Mouse (Mus musculus) heart, embryonic 11.5 days (tissue): ENCODE results near the gene Rbms2. TPM values are rescaled to one million over a fixed set of nuclear protein-coding genes. Genes with fewer than 3 reads are reported as not detected.
"Not testable (repeated sequence)": the region's sequence is repeated elsewhere in the genome, so short reads cannot be mapped to it uniquely, and the experiment has no call there.

ENCODE experiments used
- ATAC-seq: fragments of 200-750 bp; cut with Nextera tagmentation; replicated peaks from 2 replicates; pipeline ENCODE4 v1.8.0; 2017; ENCODE audit warnings: moderate library complexity; ENCODE audit not compliant: insufficient number of reproducible peaks, low FRiP score, low TSS enrichment
- H3K27ac ChIP-seq: fragments of 300-500 bp; sonication (generic); 2 replicates; pipeline ENCODE4 v1.5.1; 2014; ENCODE audit warnings: mild to moderate bottlenecking, low read depth, low read length
- H3K27me3 ChIP-seq: fragments of 300-500 bp; sonication (generic); 2 replicates; pipeline ENCODE4 v1.6.1; 2014; ENCODE audit warnings: mild to moderate bottlenecking, low read length, mixed read lengths; ENCODE audit not compliant: control insufficient read depth, insufficient read depth
- H3K36me3 ChIP-seq: fragments of 300-500 bp; sonication (generic); 2 replicates; pipeline ENCODE4 v1.6.1; 2014; ENCODE audit warnings: mild to moderate bottlenecking, low read length, moderate library complexity, mixed read lengths; ENCODE audit not compliant: control insufficient read depth, insufficient read depth
- H3K4me1 ChIP-seq: fragments of 300-500 bp; sonication (generic); 2 replicates; pipeline ENCODE4 v1.6.1; 2014; ENCODE audit warnings: low read length; ENCODE audit not compliant: control insufficient read depth, insufficient read depth
- H3K4me2 ChIP-seq: fragments of 300-500 bp; sonication (generic); 2 replicates; pipeline ENCODE4 v1.6.1; 2014; ENCODE audit warnings: mild to moderate bottlenecking, moderate library complexity
- H3K4me3 ChIP-seq: fragments of 300-500 bp; sonication (generic); 2 replicates; pipeline ENCODE4 v1.5.1; 2014; ENCODE audit warnings: low read depth, low read length
- H3K9ac ChIP-seq: fragments of 300-500 bp; sonication (generic); 2 replicates; pipeline ENCODE4 v1.6.1; 2014; ENCODE audit warnings: mild to moderate bottlenecking, low read depth, low read length, moderate library complexity
- H3K9me3 ChIP-seq: fragments of 300-500 bp; sonication (generic); replicated peaks from 2 replicates; pipeline ENCODE4 v1.6.1; 2016; ENCODE audit warnings: low read length; ENCODE audit not compliant: control insufficient read depth
- WGBS: fragments of 180-500 bp; shearing (Covaris S2); extraction: QIAGEN DNeasy Blood & Tissue Kit; methylation state at CpG from one replicate; pipeline ENCODE4 v1.1.7; 2014; ENCODE audit not compliant: insufficient replicate concordance; 5-methylcytosine and 5-hydroxymethylcytosine counted together
- polyA plus RNA-seq: library from polyadenylated mRNA; unstranded; fragments of >200 nt; fragmentation: Nextera tagmentation; extraction: Ambion mirVana; gene quantifications from 2 replicates; pipeline ENCODE4 v1.2.1, GENCODE M21; 2014

Gene Rbms2
- polyA plus RNA-seq, 1 experiment from 2014 or later, result 36.1 TPM

- Histone ChIP-seq H3K27me3 (no peaks in the 10 kb centered on the region), H3K9ac (no peak overlapping the region), H3K9me3 (no peaks in the 10 kb centered on the region), H3K4me1 (no peaks in the 10 kb centered on the region), H3K4me2 (no peak overlapping the region), H3K36me3 (no peaks in the 10 kb centered on the region), H3K27ac (no peak overlapping the region), H3K4me3 (no peak overlapping the region)
- ATAC-seq, result no peak
- 52% methylated on average over 5 of the region's 5 CpGs for WGBS
Measured at GRCm38 (mm10) chr10:128187181-128187605, 7.1 kb upstream of the Rbms2 start.

- no peak overlapping the region for H3K4me3 ChIP-seq
- H3K9ac ChIP-seq, result no peak overlapping the region
- 37% methylated on average over 2 of the region's 2 CpGs for WGBS
- H3K36me3 ChIP-seq, result no peaks in the 10 kb centered on the region
- no peak overlapping the region for H3K27ac ChIP-seq
- peak; percentile 47; the same call in 1 of the 2 replicates for ATAC-seq
- H3K9me3 ChIP-seq, result no peaks in the 10 kb centered on the region
- H3K27me3 ChIP-seq, result no peaks in the 10 kb centered on the region
- no peaks in the 10 kb centered on the region for H3K4me1 ChIP-seq
- no peak overlapping the region for H3K4me2 ChIP-seq
Measured at GRCm38 (mm10) chr10:128185959-128186358, 5.9 kb upstream of the Rbms2 start.

- H3K4me2 ChIP-seq, result no peak overlapping the region
- no peak for ATAC-seq
- no peak overlapping the region for H3K27ac ChIP-seq
- H3K4me1 ChIP-seq, result no peaks in the 10 kb centered on the region
- 73% methylated on average over 6 of the region's 6 CpGs for WGBS
- H3K9ac ChIP-seq, result no peak overlapping the region
- H3K4me3 ChIP-seq, result no peak overlapping the region
- H3K9me3 ChIP-seq, result no peaks in the 10 kb centered on the region
- H3K27me3 ChIP-seq, result no peaks in the 10 kb centered on the region
- no peaks in the 10 kb centered on the region for H3K36me3 ChIP-seq
Measured at GRCm38 (mm10) chr10:128185277-128185940, 5.3 kb upstream of the Rbms2 start.

GRCm38 (mm10) chr10:128184296-128184695 lies 4.2 kb upstream of the Rbms2 start:
- H3K9ac ChIP-seq, result no peak overlapping the region
- WGBS, result 79% methylated on average over 2 of the region's 2 CpGs
- H3K27me3 ChIP-seq, result no peaks in the 10 kb centered on the region
- no peak overlapping the region for H3K27ac ChIP-seq
- H3K4me3 ChIP-seq, result no peak overlapping the region
- H3K36me3 ChIP-seq, result no peaks in the 10 kb centered on the region
- H3K9me3 ChIP-seq, result no peaks in the 10 kb centered on the region
- no peak overlapping the region for H3K4me2 ChIP-seq
- no peak for ATAC-seq
- H3K4me1 ChIP-seq, result no peaks in the 10 kb centered on the region

- Histone ChIP-seq H3K4me3 (no peak overlapping the region), H3K9ac (no peak overlapping the region), H3K4me2 (no peak overlapping the region), H3K27me3 (no peaks in the 10 kb centered on the region), H3K27ac (no peak overlapping the region), H3K9me3 (no peaks in the 10 kb centered on the region), H3K36me3 (no peaks in the 10 kb centered on the region), H3K4me1 (peaks cover 18% of the 10 kb centered on the region)
- no peak for ATAC-seq
- WGBS, result 74% methylated on average over 4 of the region's 4 CpGs
Measured at GRCm38 (mm10) chr10:128177316-128177715, 2.8 kb downstream of the Rbms2 start.

- no peaks in the 10 kb centered on the region for H3K27me3 ChIP-seq
- no peaks in the 10 kb centered on the region for H3K9me3 ChIP-seq
- peak overlapping the region; percentile 85 for H3K4me2 ChIP-seq
- peak; percentile 84 for ATAC-seq
- peak overlapping the region; percentile 75 for H3K9ac ChIP-seq
- H3K27ac ChIP-seq, result peak overlapping the region; percentile 91
- H3K4me3 ChIP-seq, result peak overlapping the region; percentile 69
- H3K4me1 ChIP-seq, result peaks cover 18% of the 10 kb centered on the region
- WGBS, result under 1% methylated on average over 17 of the region's 17 CpGs
- no peaks in the 10 kb centered on the region for H3K36me3 ChIP-seq
Measured at GRCm38 (mm10) chr10:128175996-128176755, 3.9 kb downstream of the Rbms2 start.

- peak overlapping the region; percentile 75 for H3K9ac ChIP-seq
- 10% methylated on average over 3 of the region's 3 CpGs for WGBS
- no peaks in the 10 kb centered on the region for H3K36me3 ChIP-seq
- peak overlapping the region; percentile 85 for H3K4me2 ChIP-seq
- H3K4me3 ChIP-seq, result peak overlapping the region; percentile 69
- no peaks in the 10 kb centered on the region for H3K9me3 ChIP-seq
- no peaks in the 10 kb centered on the region for H3K27me3 ChIP-seq
- ATAC-seq, result no peak
- peaks cover 18% of the 10 kb centered on the region for H3K4me1 ChIP-seq
- H3K27ac ChIP-seq, result peak overlapping the region; percentile 91
Measured at GRCm38 (mm10) chr10:128175302-128175701, 4.8 kb downstream of the Rbms2 start.

GRCm38 (mm10) chr10:128171348-128171747 lies 8.7 kb downstream of the Rbms2 start:
- not testable (repeated sequence) for H3K9ac ChIP-seq, ATAC-seq, H3K4me3 ChIP-seq, H3K27me3 ChIP-seq, H3K27ac ChIP-seq, H3K36me3 ChIP-seq, H3K9me3 ChIP-seq, H3K4me2 ChIP-seq
- 92% methylated on average over 10 of the region's 10 CpGs for WGBS
- H3K4me1 ChIP-seq, result peaks cover 16% of the 10 kb centered on the region
